Mouse (Mus musculus) forebrain, postnatal 0 days (tissue): ENCODE measurements around the gene Pcca. TPM values are rescaled to one million over a fixed set of nuclear protein-coding genes. Genes with fewer than 3 reads are reported as not detected.

Experiments used
- ATAC-seq: fragments of 200-750 bp; cut with Nextera tagmentation; 2 replicates; pipeline ENCODE4 v1.8.0; 2017; ENCODE audit warnings: mild to moderate bottlenecking, moderate library complexity
- DNase-seq: peaks from one replicate; pipeline ENCODE4 v3.0.0-alpha.2; 2015
- H3K27ac ChIP-seq: fragments of 300-500 bp; sonication (generic); 2 replicates; pipeline ENCODE4 v1.5.1; 2014; ENCODE audit warnings: low read depth, mild to moderate bottlenecking, antibody characterized with exemption, low read length, moderate library complexity, mixed read lengths
- H3K27me3 ChIP-seq: fragments of 300-500 bp; sonication (generic); 2 replicates; pipeline ENCODE4 v1.6.1; 2014; ENCODE audit warnings: mild to moderate bottlenecking, low read length, mixed read lengths; ENCODE audit not compliant: insufficient read depth
- H3K36me3 ChIP-seq: fragments of 300-500 bp; sonication (generic); 2 replicates; pipeline ENCODE4 v1.6.1; 2014; ENCODE audit warnings: mild to moderate bottlenecking, moderate library complexity; ENCODE audit not compliant: insufficient read depth
- H3K4me1 ChIP-seq: fragments of 300-500 bp; sonication (generic); 2 replicates; pipeline ENCODE4 v1.6.1; 2014; ENCODE audit warnings: antibody characterized with exemption; ENCODE audit not compliant: insufficient read depth
- H3K4me2 ChIP-seq: fragments of 300-500 bp; sonication (generic); 2 replicates; pipeline ENCODE4 v1.6.1; 2014; ENCODE audit warnings: low read depth, mild to moderate bottlenecking, moderate library complexity
- H3K4me3 ChIP-seq: fragments of 300-500 bp; sonication (generic); 2 replicates; pipeline ENCODE4 v1.5.1; 2014; ENCODE audit warnings: low read depth, low read length, mixed read lengths
- H3K9ac ChIP-seq: fragments of 300-500 bp; sonication (generic); 2 replicates; pipeline ENCODE4 v1.6.1; 2014; ENCODE audit warnings: mild to moderate bottlenecking
- H3K9me3 ChIP-seq: fragments of 300-500 bp; sonication (generic); 2 replicates; pipeline ENCODE4 v1.6.1; 2016; ENCODE audit warnings: low read length
- CTCF ChIP-seq: sonication (generic); IDR thresholded peaks from 2 replicates; pipeline ENCODE4 v1.5.1; 2016; ENCODE audit warnings: antibody characterized with exemption, control low read depth, low read depth
- WGBS: fragments of 180-500 bp; shearing (Covaris S2); extraction: QIAGEN DNeasy Blood & Tissue Kit; methylation state at CpG from one replicate; pipeline ENCODE4 v1.1.7; 2014; 5-methylcytosine and 5-hydroxymethylcytosine counted together
- polyA plus RNA-seq: library from polyadenylated mRNA; unstranded; fragments of >200 nt; fragmentation: Nextera tagmentation; extraction: Ambion mirVana; gene quantifications from 2 replicates; pipeline ENCODE4 v1.2.1, GENCODE M21; 2015
- total RNA-seq: library from RNA; depleted of rRNA; stranded (reverse); fragments of >200 nt; gene quantifications from 2 replicates; pipeline ENCODE4 v1.2.3, GENCODE M21; 2014

Pcca gene
- total and polyA plus RNA-seq, 2 experiments from 2014 or later = 12.4 to 29.4 TPM

DNA sequence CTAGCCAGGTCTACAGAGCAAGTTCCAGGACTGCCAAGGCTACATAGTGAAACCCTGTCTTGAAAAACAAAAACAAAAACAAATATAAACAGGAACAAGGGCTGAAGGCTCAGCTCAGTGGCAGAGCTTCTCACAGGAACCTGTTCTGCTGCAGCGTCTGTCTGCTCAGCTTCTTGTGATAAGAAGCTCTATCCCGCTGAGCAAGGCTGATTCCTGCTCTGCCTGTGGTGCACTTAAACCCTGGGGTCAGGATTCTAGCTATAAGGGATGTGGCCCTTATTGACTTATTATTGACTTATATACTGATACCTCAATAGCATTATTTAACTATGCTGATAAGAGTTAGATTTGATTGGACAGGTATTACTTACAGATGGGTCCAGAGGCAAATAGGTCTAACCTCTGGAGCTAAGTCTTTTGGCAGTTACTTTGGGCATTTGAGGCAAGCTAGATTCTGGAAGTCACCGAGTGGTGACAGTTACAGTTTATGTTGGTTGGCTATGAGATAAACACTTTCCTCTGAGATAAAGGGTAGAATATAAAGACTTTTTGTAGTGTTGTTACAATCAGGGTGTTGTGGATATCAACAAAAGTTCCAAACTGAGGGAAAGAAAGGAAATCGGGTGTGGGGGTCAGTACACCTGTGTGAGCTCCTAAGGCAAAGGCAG, 331.5 kb downstream of the Pcca start:
- no peak overlapping the region for H3K27ac ChIP-seq
- no peaks in the 10 kb centered on the region for H3K4me1 ChIP-seq
- H3K4me3 ChIP-seq = no peak overlapping the region
- TF ChIP-seq CTCF = no peak
- ATAC-seq (no peak), DNase-seq (no peak)
- H3K4me2 ChIP-seq = no peak overlapping the region
- H3K9me3 ChIP-seq = no peaks in the 10 kb centered on the region
- H3K9ac ChIP-seq = no peak overlapping the region
- peaks cover 2% of the 10 kb centered on the region; the same call in 1 of the 2 replicates for H3K27me3 ChIP-seq
- WGBS = 90% methylated on average over 4 of the region's 4 CpGs
- H3K36me3 ChIP-seq = no peaks in the 10 kb centered on the region

DNA sequence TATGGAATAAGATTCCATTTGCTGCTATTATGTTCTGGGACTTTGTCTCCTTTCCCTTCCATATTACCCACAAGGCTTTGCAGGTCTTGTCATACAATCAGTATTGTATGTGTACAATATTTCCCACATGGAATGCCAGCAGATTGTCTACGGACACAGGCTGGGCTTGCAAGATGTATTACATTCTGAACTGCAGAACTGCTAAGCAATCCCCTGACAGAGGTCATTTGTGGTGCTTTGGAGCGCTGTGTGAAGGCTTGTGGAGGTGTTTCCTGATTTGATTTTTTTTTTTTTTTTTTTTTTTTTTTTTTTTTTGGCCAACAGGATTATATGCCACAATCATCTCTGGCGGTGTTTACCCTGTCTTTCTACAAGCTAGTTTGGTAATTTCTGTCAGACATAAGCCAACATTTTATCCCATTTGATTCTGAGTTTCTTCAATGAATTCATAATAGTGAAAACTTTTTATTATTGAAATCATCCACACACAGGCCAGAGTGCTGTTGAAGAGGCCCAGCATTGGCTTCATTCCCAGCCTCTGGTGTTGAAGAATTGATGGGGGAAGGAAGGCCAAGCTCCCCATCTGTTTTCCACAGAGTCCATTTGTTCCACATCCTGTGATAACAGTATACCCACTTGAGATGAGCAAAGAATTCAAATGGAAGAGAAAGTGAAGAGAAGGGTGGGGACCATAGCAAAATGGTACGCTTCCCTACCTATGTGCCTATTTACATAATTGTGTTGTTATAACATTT, 333.6 kb downstream of the Pcca start:
- WGBS = 56% methylated on average over 4 of the region's 4 CpGs
- no peaks in the 10 kb centered on the region for H3K9me3 ChIP-seq
- H3K27me3 ChIP-seq = peaks cover 4% of the 10 kb centered on the region; the same call in 1 of the 2 replicates
- H3K4me3 ChIP-seq = no peak overlapping the region
- ATAC-seq = no peak
- no peak for DNase-seq
- H3K4me2 ChIP-seq = no peak overlapping the region
- TF ChIP-seq CTCF = no peak
- H3K36me3 ChIP-seq = no peaks in the 10 kb centered on the region
- H3K27ac ChIP-seq = no peak overlapping the region
- peaks cover 5% of the 10 kb centered on the region; the same call in 1 of the 2 replicates for H3K4me1 ChIP-seq
- H3K9ac ChIP-seq = no peak overlapping the region

DNA sequence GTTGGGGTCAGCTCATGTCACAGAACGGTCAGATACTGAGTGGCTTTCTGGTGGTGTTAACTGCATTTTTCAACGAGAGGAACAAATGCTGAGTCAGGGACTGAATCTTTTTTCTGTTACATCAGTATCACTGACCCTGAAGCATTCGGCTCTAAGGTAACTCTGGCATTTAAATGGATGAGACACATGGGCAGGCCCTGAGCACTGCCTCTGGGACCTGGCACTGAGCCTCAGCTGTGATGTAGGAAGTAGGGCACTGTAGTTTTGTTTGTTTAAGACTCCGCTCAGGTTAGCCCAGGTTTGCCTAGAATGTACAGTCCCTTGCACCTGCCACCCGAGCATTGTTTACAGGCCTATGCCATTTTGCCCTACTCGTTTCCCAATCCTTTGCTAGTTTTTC, 335.7 kb downstream of the Pcca start:
- Histone ChIP-seq H3K9ac (no peak overlapping the region), H3K27me3 (peaks cover 4% of the 10 kb centered on the region; the same call in 1 of the 2 replicates), H3K9me3 (no peaks in the 10 kb centered on the region), H3K4me1 (peaks cover 5% of the 10 kb centered on the region; the same call in 1 of the 2 replicates), H3K36me3 (no peaks in the 10 kb centered on the region), H3K4me3 (no peak overlapping the region), H3K27ac (no peak overlapping the region), H3K4me2 (no peak overlapping the region)
- TF ChIP-seq CTCF = no peak
- no peak for ATAC-seq
- DNase-seq = no peak
- WGBS = 79% methylated on average over 6 of the region's 6 CpGs

DNA sequence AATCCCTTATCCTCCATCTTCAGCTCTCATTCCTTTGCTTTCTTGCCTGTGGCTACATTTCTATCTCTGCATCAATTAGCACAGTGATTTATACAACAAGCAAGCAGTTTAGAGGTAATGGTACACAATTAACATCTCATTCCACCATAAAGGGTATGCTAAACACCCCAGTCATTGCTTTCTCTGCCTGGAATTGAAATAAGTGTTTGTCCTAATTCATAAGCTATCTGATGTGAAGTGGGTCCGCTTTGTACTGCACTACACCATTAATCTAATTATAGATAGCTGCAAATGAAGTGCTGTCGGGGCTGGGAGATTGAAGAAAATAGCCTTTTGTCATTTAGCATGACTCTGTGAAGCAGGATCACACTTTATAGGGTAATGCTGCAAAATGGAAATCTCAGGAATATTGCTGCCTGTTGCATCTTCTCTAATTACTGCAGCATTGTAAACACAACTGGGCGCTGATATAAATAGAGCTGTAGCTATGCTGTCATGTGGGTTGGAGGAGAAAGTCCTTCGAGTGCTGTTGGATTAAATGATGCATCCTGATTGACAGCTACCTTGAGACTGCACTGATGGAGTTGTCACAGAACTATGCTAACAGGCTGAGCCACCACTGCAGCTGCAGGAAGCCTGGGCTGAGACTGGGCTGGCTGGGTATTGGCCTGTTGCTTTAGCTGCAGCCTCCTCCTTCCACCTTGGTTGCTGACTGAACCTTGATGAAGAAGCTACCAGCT, 337.9 kb downstream of the Pcca start:
- TF ChIP-seq CTCF = no peak
- Histone ChIP-seq H3K27ac (no peak overlapping the region), H3K4me1 (peaks cover 5% of the 10 kb centered on the region; the same call in 1 of the 2 replicates), H3K27me3 (peaks cover 4% of the 10 kb centered on the region; the same call in 1 of the 2 replicates), H3K9me3 (no peaks in the 10 kb centered on the region), H3K36me3 (no peaks in the 10 kb centered on the region), H3K4me2 (no peak overlapping the region), H3K9ac (no peak overlapping the region), H3K4me3 (no peak overlapping the region)
- 20% methylated on average over 4 of the region's 4 CpGs for WGBS
- ATAC-seq (peak; percentile 55), DNase-seq (no peak)

DNA sequence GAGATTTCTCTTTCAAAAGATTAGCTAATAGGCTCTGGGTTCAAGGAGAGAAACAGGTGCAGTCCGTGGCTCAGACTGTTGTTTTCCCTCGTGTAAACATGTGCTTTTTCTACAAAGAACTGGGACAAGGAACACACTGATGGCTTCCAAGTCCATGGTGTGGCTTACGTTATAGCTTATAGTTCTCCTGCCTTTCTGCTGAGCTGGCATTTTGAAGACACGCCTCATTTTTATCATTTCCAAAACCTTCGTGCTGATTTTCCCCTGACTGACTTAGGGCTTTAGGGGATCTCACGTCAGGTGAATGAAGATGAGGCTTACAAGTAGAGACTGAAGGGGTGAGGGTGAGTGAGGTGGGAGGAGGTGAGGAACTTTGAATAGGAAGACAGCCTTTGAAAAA, 338.5 kb downstream of the Pcca start:
- no peak overlapping the region for H3K4me3 ChIP-seq
- H3K4me2 ChIP-seq = no peak overlapping the region
- H3K9me3 ChIP-seq = no peaks in the 10 kb centered on the region
- H3K27me3 ChIP-seq = peaks cover 4% of the 10 kb centered on the region; the same call in 1 of the 2 replicates
- ATAC-seq (no peak), DNase-seq (no peak)
- no peaks in the 10 kb centered on the region for H3K36me3 ChIP-seq
- peaks cover 5% of the 10 kb centered on the region; the same call in 1 of the 2 replicates for H3K4me1 ChIP-seq
- H3K27ac ChIP-seq = no peak overlapping the region
- no peak for TF ChIP-seq CTCF
- no peak overlapping the region for H3K9ac ChIP-seq
- 58% methylated on average over 6 of the region's 6 CpGs for WGBS

DNA sequence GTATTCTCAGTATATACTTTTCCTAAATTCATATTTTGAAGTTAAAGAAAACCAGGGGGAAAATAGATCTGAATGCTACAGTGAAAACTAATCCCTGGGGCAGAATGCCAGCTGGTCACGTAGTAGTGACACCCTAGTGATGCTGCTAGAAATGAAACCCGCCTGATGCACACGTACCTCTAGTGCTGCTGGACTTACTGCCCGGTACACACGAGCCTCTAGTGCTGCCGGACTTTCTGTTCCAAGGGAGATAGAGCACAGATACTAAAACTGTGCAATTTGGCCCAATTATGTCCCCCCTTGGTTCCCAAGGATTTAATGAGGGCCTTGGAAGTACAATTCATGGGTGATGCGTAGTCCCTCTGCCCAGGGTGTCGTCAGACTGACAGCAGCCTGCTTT, 340.9 kb downstream of the Pcca start:
- H3K9me3 ChIP-seq = no peaks in the 10 kb centered on the region
- DNase-seq (no peak), ATAC-seq (no peak)
- H3K4me3 ChIP-seq = no peak overlapping the region
- WGBS = 48% methylated on average over 8 of the region's 8 CpGs
- no peaks in the 10 kb centered on the region for H3K36me3 ChIP-seq
- no peak for TF ChIP-seq CTCF
- no peak overlapping the region for H3K4me2 ChIP-seq
- peaks cover 5% of the 10 kb centered on the region; the same call in 1 of the 2 replicates for H3K4me1 ChIP-seq
- no peak overlapping the region for H3K9ac ChIP-seq
- H3K27ac ChIP-seq = peak overlapping the region; percentile 46; the same call in 1 of the 2 replicates
- H3K27me3 ChIP-seq = peaks cover 4% of the 10 kb centered on the region; the same call in 1 of the 2 replicates
